In genomic region chr7:114161101-114161500, GRCm38 (mm10) we compare ENCODE assay signal across 21 mouse cellular contexts. TPM values are rescaled to one million over a fixed set of nuclear protein-coding genes. Genes with fewer than 3 reads are reported as not detected.
DNase-seq lines count a peak whose midpoint lies in the region; ATAC-seq and TF ChIP-seq lines count a peak whose summit lies in the region.
"Had no signal": no experiment of that assay in that cellular context is flagged by ENCODE, and none has a peak within 500 bp of the region (broad histone marks: within the 10 kb centered on the region; RNA-seq: fewer than 3 reads in every experiment).

No protein-coding gene starts in this region.

- no peak overlapping the region for H3K9ac ChIP-seq in MEL (ENCODE audit: control insufficient read depth, low read depth, low read length, poor library complexity, severe bottlenecking)
- H3K9ac ChIP-seq in intestine, embryonic 16.5 days (ENCODE audit: low read depth, low read length) = no peak overlapping the region
- H3K9ac ChIP-seq in hindbrain, embryonic 11.5 days (ENCODE audit: low read depth, low read length) = no peak overlapping the region
- H3K9ac ChIP-seq: embryonic facial prominence, embryonic 12.5 days; midbrain, embryonic 12.5 days; neural tube, embryonic 12.5 days; stomach, embryonic 15.5 days had no signal

- H3K4me1 ChIP-seq in MEL (ENCODE audit: control insufficient read depth in 1 of 2, insufficient read depth in 2 of 2, low read length in 2 of 2) = 0 out of 4 replicates have a peak, but pooled peaks cover 0 to 3% of the 10 kb centered on the region in 2 experiments
- no peaks in the 10 kb centered on the region for H3K4me1 ChIP-seq in intestine, embryonic 16.5 days (ENCODE audit: control insufficient read depth, insufficient read depth, low read length)
- no peaks in the 10 kb centered on the region for H3K4me1 ChIP-seq in hindbrain, embryonic 11.5 days (replicated peaks; ENCODE audit: control insufficient read depth, insufficient read depth, low read length)
- H3K4me1 ChIP-seq: embryonic facial prominence, embryonic 12.5 days; hindbrain, embryonic 10.5 days; midbrain, embryonic 12.5 days; neural tube, embryonic 12.5 days; stomach, embryonic 15.5 days had no signal

- H3K36me3 ChIP-seq in MEL (ENCODE audit: control insufficient read depth in 1 of 2, insufficient read depth in 2 of 2, low read length in 2 of 2) = no peaks in the 10 kb centered on the region
- no peaks in the 10 kb centered on the region for H3K36me3 ChIP-seq in intestine, embryonic 16.5 days (ENCODE audit: control insufficient read depth, insufficient read depth, low read length)
- no peaks in the 10 kb centered on the region for H3K36me3 ChIP-seq in hindbrain, embryonic 11.5 days (ENCODE audit: control insufficient read depth, insufficient read depth, low read length)
- H3K36me3 ChIP-seq: embryonic facial prominence, embryonic 12.5 days; heart, embryonic 10.5 days; hindbrain, embryonic 10.5 days; midbrain, embryonic 12.5 days; neural tube, embryonic 12.5 days; stomach, embryonic 15.5 days had no signal

- no peaks in the 10 kb centered on the region for H3K27me3 ChIP-seq in MEL (ENCODE audit: control insufficient read depth in 1 of 2, insufficient read depth in 2 of 2, low read length in 2 of 2)
- H3K27me3 ChIP-seq in intestine, embryonic 16.5 days (replicated peaks; ENCODE audit: control insufficient read depth, insufficient read depth, low read length) = no peaks in the 10 kb centered on the region
- H3K27me3 ChIP-seq in hindbrain, embryonic 11.5 days (ENCODE audit: control insufficient read depth, insufficient read depth, low read length) = no peaks in the 10 kb centered on the region
- H3K27me3 ChIP-seq: embryonic facial prominence, embryonic 12.5 days; midbrain, embryonic 12.5 days; neural tube, embryonic 12.5 days; stomach, embryonic 15.5 days had no signal

- WGBS in intestine, embryonic 16.5 days = 78% methylated on average over 8 of the region's 8 CpGs
- 86% methylated on average over 8 of the region's 8 CpGs for WGBS in hindbrain, embryonic 11.5 days

- TF ChIP-seq POLR2A in MEL (IDR thresholded peaks at IDR 0.05; ENCODE audit: control insufficient read depth in 1 of 2, insufficient read depth in 1 of 2, low read depth in 1 of 2, low read length in 2 of 2, poor library complexity in 1 of 2) = no peak

- H3K4me3 ChIP-seq in MEL (ENCODE audit: control insufficient read depth in 1 of 2, insufficient read depth in 1 of 2, low read depth in 2 of 2, low read length in 2 of 2) = no peak overlapping the region
- H3K4me3 ChIP-seq in intestine, embryonic 16.5 days (ENCODE audit: low read length) = no peak overlapping the region
- H3K4me3 ChIP-seq in hindbrain, embryonic 11.5 days (ENCODE audit: low read depth, low read length) = no peak overlapping the region
- H3K4me3 ChIP-seq: embryonic facial prominence, embryonic 12.5 days; heart, embryonic 10.5 days; hindbrain, embryonic 10.5 days; midbrain, embryonic 12.5 days; neural tube, embryonic 12.5 days; stomach, embryonic 15.5 days had no signal

- ATAC-seq in granulocyte monocyte progenitor cell, adult 5-6 weeks (replicated peaks; ENCODE audit: poor library complexity, severe bottlenecking) = 0 out of 2 replicates have a peak, but pooled peaks have one; percentile 33
- ATAC-seq in monocyte, adult 5-6 weeks (replicated peaks; ENCODE audit: insufficient number of reproducible peaks, low FRiP score, low TSS enrichment, poor library complexity, severe bottlenecking) = 0 out of 2 replicates have a peak, but pooled peaks have one; percentile 48
- ATAC-seq in intestine, embryonic 16.5 days = no peak
- no peak for ATAC-seq in hindbrain, embryonic 11.5 days (ENCODE audit: low FRiP score)
- ATAC-seq: hindbrain, postnatal 0 days; lung, postnatal 0 days had no signal

- TF ChIP-seq CTCF in MEL (IDR thresholded peaks at IDR 0.05 in 2 of 3, conservative IDR thresholded peaks at IDR 0.05 in 1 of 3; ENCODE audit: control insufficient read depth in 1 of 3, insufficient read depth in 1 of 3, low read depth in 2 of 3, low read length in 3 of 3, poor library complexity in 1 of 3, severe bottlenecking in 1 of 3) = no peak

- peak; percentile 12 for DNase-seq in MEL (ENCODE audit: low read depth, low spot score)
- peak; percentile 26 to 38 for DNase-seq in thymus, postnatal 36 days
- no peak for DNase-seq in gastrocnemius, adult 18-20 months (ENCODE audit: low spot score)
- DNase-seq in hindbrain, embryonic 11.5 days (ENCODE audit: low spot score) = no peak
- DNase-seq: adrenal gland, adult 2 months; cerebellum, adult 11-12 months; cerebellum, postnatal 14 days; kidney, adult 18-20 months; layer of hippocampus, adult 9-11 months; right cerebral cortex, postnatal 4 days had no signal

- H3K4me2 ChIP-seq in intestine, embryonic 16.5 days (ENCODE audit: low read depth, low read length) = no peak overlapping the region
- no peak overlapping the region for H3K4me2 ChIP-seq in hindbrain, embryonic 11.5 days (replicated peaks; ENCODE audit: low read depth, low read length)
- H3K4me2 ChIP-seq: embryonic facial prominence, embryonic 12.5 days; midbrain, embryonic 12.5 days; neural tube, embryonic 12.5 days; stomach, embryonic 15.5 days had no signal

- no peaks in the 10 kb centered on the region for H3K9me3 ChIP-seq in MEL (replicated peaks; ENCODE audit: insufficient read depth, low read length)
- no peaks in the 10 kb centered on the region for H3K9me3 ChIP-seq in intestine, embryonic 16.5 days (ENCODE audit: control insufficient read depth, low read length)
- no peaks in the 10 kb centered on the region for H3K9me3 ChIP-seq in hindbrain, embryonic 11.5 days (ENCODE audit: control insufficient read depth, low read length)
- H3K9me3 ChIP-seq: embryonic facial prominence, embryonic 12.5 days; heart, embryonic 10.5 days; hindbrain, embryonic 10.5 days; midbrain, embryonic 12.5 days; neural tube, embryonic 12.5 days; stomach, embryonic 15.5 days had no signal

- no peak for TF ChIP-seq EP300 in MEL (IDR thresholded peaks at IDR 0.05; ENCODE audit: low read depth in 1 of 2, low read length in 2 of 2)

- no peak overlapping the region for H3K27ac ChIP-seq in MEL (ENCODE audit: control insufficient read depth, low read depth, low read length)
- H3K27ac ChIP-seq in intestine, embryonic 16.5 days (ENCODE audit: low read length) = no peak overlapping the region
- no peak overlapping the region for H3K27ac ChIP-seq in hindbrain, embryonic 11.5 days (ENCODE audit: low read depth, low read length)
- H3K27ac ChIP-seq: embryonic facial prominence, embryonic 12.5 days; heart, embryonic 10.5 days; hindbrain, embryonic 10.5 days; hindbrain, postnatal 0 days; midbrain, embryonic 12.5 days; neural tube, embryonic 12.5 days; stomach, embryonic 15.5 days had no signal

- no peak for TF ChIP-seq RAD21 in MEL (IDR thresholded peaks at IDR 0.05; ENCODE audit: low read depth, low read length)

- H3K79me2 ChIP-seq in MEL (ENCODE audit: control insufficient read depth, insufficient read depth, low read length, poor library complexity) = no peaks in the 10 kb centered on the region

TF ChIP-seq in MEL, 35 proteins besides CTCF, POLR2A, EP300 and RAD21:
- TF ChIP-seq POLR2AphosphoS5 (IDR thresholded peaks at IDR 0.05; ENCODE audit: borderline replicate concordance, low read depth, low read length) = no peak
- no peak for TF ChIP-seq MEF2A (IDR thresholded peaks at IDR 0.05; ENCODE audit: extremely low read depth, insufficient replicate concordance, low read depth, low read length, poor library complexity, severe bottlenecking)
- TF ChIP-seq ELF1 (IDR thresholded peaks at IDR 0.05; ENCODE audit: low read depth, low read length) = no peak
- no peak for TF ChIP-seq BHLHE40 (IDR thresholded peaks at IDR 0.05; ENCODE audit: borderline replicate concordance, low read depth, low read length)
- no peak for TF ChIP-seq MXI1 (IDR thresholded peaks at IDR 0.05; ENCODE audit: low read depth, low read length)
- TF ChIP-seq TBP (IDR thresholded peaks at IDR 0.05; ENCODE audit: low read depth, low read length) = no peak

RNA-seq across cellular contexts. Expression of gene Rras2, which starts 43.5 kb away (rescaled TPM):
- total RNA-seq in MEL (2012; rRNA removed) = not detected in 2 replicates
- polyA plus RNA-seq in MEL (2012; ENCODE audit: insufficient read depth in 1 of 2, insufficient read length in 2 of 2, low read depth in 1 of 2, low replicate concordance in 2 of 2, missing spikeins in 1 of 2) = not detected
- total RNA-seq in granulocyte monocyte progenitor cell, adult 5-6 weeks (2014; fragmentation: Nextera tagmentation) = 0.97 and 3.5 TPM in 2 replicates
- total RNA-seq in granulocyte monocyte progenitor cell, adult 5-6 weeks (2017) = 1.1 and 1.6 TPM in 2 replicates
- total RNA-seq in monocyte, adult 5-6 weeks (2017) = 17.4 to 51.9 TPM (median 23.4 TPM) in 3 replicates
- total RNA-seq in gastrocnemius, adult 18-20 months (2021) = 10 to 100 TPM; 14.3 to 15.3 TPM
- 20.6 and 21.2 TPM in 2 replicates for polyA plus RNA-seq in intestine, embryonic 16.5 days (2015; fragmentation: Nextera tagmentation; extraction: Ambion mirVana)
- 24.3 and 26.7 TPM in 2 replicates for polyA plus RNA-seq in hindbrain, embryonic 11.5 days (2014; fragmentation: Nextera tagmentation; extraction: Ambion mirVana)

Comparison
In these comparisons a context has a peak if more than half of its experiments do, and no peak if none do; other contexts are left out.
1. DNase-seq: peak in MEL (single experiment) and thymus, postnatal 36 days (2 of 2); none in gastrocnemius, adult 18-20 months (single experiment) and hindbrain, embryonic 11.5 days (single experiment).
2. ATAC-seq: peak in granulocyte monocyte progenitor cell, adult 5-6 weeks (single experiment) and monocyte, adult 5-6 weeks (single experiment); none in intestine, embryonic 16.5 days (single experiment) and hindbrain, embryonic 11.5 days (single experiment).